Mouse (Mus musculus) heart, adult 9 months (tissue): ENCODE results near the gene Rem1.

Source experiments
- DNase-seq, 2 experiments: peaks; one replicate each; pipeline ENCODE4 v3.0.0; 2022; ENCODE audit warnings: low spot score in 2 of 2

The Rem1 gene

GRCm38 (mm10) chr2:152626774-152627591 lies at the start of gene Rem1:
Gene Rem1 (plus strand): TSS chr2:152626951.
- peak; percentile 51 to 63 for DNase-seq

GRCm38 (mm10) chr2:152580107-152580506 lies 46.6 kb upstream of the Rem1 start, which contains the start of gene Defb19:
Gene Defb19 (minus strand): TSS chr2:152580312.
- DNase-seq: no peak

GRCm38 (mm10) chr2:152580612-152581011 lies 46.1 kb upstream of the Rem1 start:
- no peak for DNase-seq

- no peak for DNase-seq
These were observed 39.7 kb upstream of the Rem1 start for GRCm38 (mm10) chr2:152586926-152587560.

GRCm38 (mm10) chr2:152588450-152588849 lies 38.3 kb upstream of the Rem1 start:
- no peak for DNase-seq

- no peak for DNase-seq
These were observed 37.7 kb upstream of the Rem1 start for GRCm38 (mm10) chr2:152589021-152589420.

- no peak for DNase-seq
These were observed 27.5 kb upstream of the Rem1 start, which contains the start of gene Defb45 for GRCm38 (mm10) chr2:152599299-152599698. Gene Defb45 (minus strand): TSS chr2:152599399.

- DNase-seq: no peak
These were observed 26.7 kb upstream of the Rem1 start for GRCm38 (mm10) chr2:152600076-152600475.

GRCm38 (mm10) chr2:152601275-152601960 lies 25.3 kb upstream of the Rem1 start:
- no peak for DNase-seq

- no peak for DNase-seq
These were observed 22.7 kb upstream of the Rem1 start, which contains the start of gene Defb36 for GRCm38 (mm10) chr2:152604057-152604456. Gene Defb36 (plus strand): TSS chr2:152604327.

GRCm38 (mm10) chr2:152607746-152608145 lies 19.0 kb upstream of the Rem1 start:
- no peak for DNase-seq

GRCm38 (mm10) chr2:152608719-152609118 lies 18.0 kb upstream of the Rem1 start:
- no peak for DNase-seq

- no peak for DNase-seq
These were observed 14.6 kb upstream of the Rem1 start for GRCm38 (mm10) chr2:152612193-152612592.

- DNase-seq: peak; percentile 68 to 71
These were observed 11.2 kb upstream of the Rem1 start for GRCm38 (mm10) chr2:152615563-152615962.

- DNase-seq: no peak
These were observed 10.3 kb upstream of the Rem1 start for GRCm38 (mm10) chr2:152616470-152616869.

- DNase-seq: no peak
These were observed 9.4 kb upstream of the Rem1 start for GRCm38 (mm10) chr2:152617374-152617773.

- peak in 1 of 2 experiments; percentile 60 for DNase-seq
These were observed 6.2 kb upstream of the Rem1 start for GRCm38 (mm10) chr2:152620367-152621134.

- no peak for DNase-seq
These were observed 4.6 kb upstream of the Rem1 start for GRCm38 (mm10) chr2:152622151-152622550.

GRCm38 (mm10) chr2:152622953-152623352 lies 3.8 kb upstream of the Rem1 start, which contains the start of gene Defb25:
Gene Defb25 (minus strand): TSS chr2:152623053.
- DNase-seq: no peak

- no peak for DNase-seq
These were observed 2.2 kb upstream of the Rem1 start for GRCm38 (mm10) chr2:152624566-152624965.

- no peak for DNase-seq
These were observed 1.5 kb upstream of the Rem1 start for GRCm38 (mm10) chr2:152625256-152625655.
